Mouse (Mus musculus) bone marrow macrophage, adult 2 months (primary cell): ENCODE results near the gene Nup153.

ENCODE experiments used
- CTCF ChIP-seq: IDR thresholded peaks from 2 replicates; pipeline ENCODE4 v1.5.1; 2012; ENCODE audit warnings: low read depth, mild to moderate bottlenecking, low read length, moderate library complexity
- POLR2A ChIP-seq: IDR thresholded peaks from 2 replicates; pipeline ENCODE4 v1.6.1; 2012; ENCODE audit warnings: mild to moderate bottlenecking, low read depth, low read length, borderline replicate concordance

DNA sequence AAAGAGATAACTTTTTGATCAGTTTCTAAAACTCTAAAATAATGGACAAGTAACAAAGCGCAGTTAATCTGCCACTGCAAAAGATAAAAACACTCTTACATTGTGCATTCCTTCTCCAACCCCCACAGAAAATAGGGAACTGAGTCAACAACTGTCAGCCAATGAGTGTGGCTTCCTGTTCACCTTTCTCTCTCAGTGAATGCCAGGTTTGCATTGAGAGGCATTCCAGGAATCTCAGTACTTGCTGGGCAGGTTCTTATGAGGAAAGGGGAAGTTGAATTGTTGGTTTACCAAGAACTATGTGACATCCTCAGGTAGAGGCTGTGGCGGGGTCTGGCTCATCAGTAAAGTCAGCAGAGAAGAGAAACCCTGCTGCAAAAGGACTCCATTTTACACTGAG, 31.0 kb downstream of the Nup153 start:
- TF ChIP-seq CTCF, result no peak
- no peak for TF ChIP-seq POLR2A
